8 mouse cellular contexts compared by ENCODE assay signal in genomic region chr4:101366905-101367679, GRCm38 (mm10). TPM values are rescaled to one million over a fixed set of nuclear protein-coding genes. Genes with fewer than 3 reads are reported as not detected.
DNase-seq lines count a peak whose midpoint lies in the region; ATAC-seq lines count a peak whose summit lies in the region.

No protein-coding gene starts in this region.

- DNase-seq in frontal cortex, postnatal 14 days (ENCODE audit: low spot score in 2 of 2) = no peak
- peak; percentile 25 for DNase-seq in urinary bladder, postnatal 25 days (ENCODE audit: low spot score)
- DNase-seq in urinary bladder, adult 2 months (ENCODE audit: low spot score) = no peak
- peak; percentile 60 for DNase-seq in embryo, embryonic 9.5 days (ENCODE audit: extremely low spot score)
- peak; percentile 63 to 72 for DNase-seq in kidney, adult 8-10 months
- peak; percentile 71 for DNase-seq in lung, postnatal 14 days
- peak; percentile 15 for DNase-seq in spleen, adult 12 weeks (ENCODE audit: low spot score)

- peak; percentile 86 for ATAC-seq in frontal cortex, adult (ENCODE audit: low TSS enrichment)

RNA-seq across cellular contexts. Expression of gene Ak4, which starts 52.0 kb away (rescaled TPM):
- 9.5 and 9.8 TPM in 2 replicates for polyA plus RNA-seq in urinary bladder, adult 2 months (2012; rRNA removed)

Comparison
In these comparisons a context has a peak if more than half of its experiments do, and no peak if none do; other contexts are left out.
1. DNase-seq: peak in urinary bladder, postnatal 25 days (single experiment), embryo, embryonic 9.5 days (single experiment), kidney, adult 8-10 months (2 of 2), lung, postnatal 14 days (single experiment) and spleen, adult 12 weeks (single experiment); none in frontal cortex, postnatal 14 days (0 of 2) and urinary bladder, adult 2 months (single experiment).